Mouse (Mus musculus) T-cell, adult 2 months (primary cell): ENCODE data around the gene Zfp57.
"Not testable (repeated sequence)": the region's sequence is repeated elsewhere in the genome, so short reads cannot be mapped to it uniquely, and the experiment has no call there.

Source experiments
- DNase-seq: peaks from one replicate; pipeline ENCODE4 v3.0.0; 2022; ENCODE audit warnings: low spot score

Zfp57 gene

DNA sequence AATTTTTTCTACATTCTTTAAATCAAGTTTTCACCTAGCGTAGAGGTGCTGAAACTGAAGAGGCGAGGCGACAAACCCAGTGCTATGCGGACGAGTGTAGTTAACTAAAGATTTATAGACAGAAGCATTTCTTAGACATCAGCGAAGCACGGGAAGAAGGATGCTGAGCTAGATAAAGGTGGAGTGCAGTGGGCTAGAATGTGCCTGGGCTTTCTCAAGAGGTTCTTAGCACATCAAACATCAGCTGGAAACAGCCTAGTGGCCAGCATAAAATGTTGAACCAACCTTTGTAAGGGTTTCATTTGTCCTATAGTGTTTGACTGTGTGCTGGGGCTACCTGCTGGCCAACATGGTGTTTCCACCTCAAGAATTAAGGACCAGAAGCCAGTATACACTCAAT lies at the start of gene Zfp57:
Zfp57 (plus strand) TSS at position 301 of the 400 bp plus-strand sequence.
- DNase-seq = no peak

DNA sequence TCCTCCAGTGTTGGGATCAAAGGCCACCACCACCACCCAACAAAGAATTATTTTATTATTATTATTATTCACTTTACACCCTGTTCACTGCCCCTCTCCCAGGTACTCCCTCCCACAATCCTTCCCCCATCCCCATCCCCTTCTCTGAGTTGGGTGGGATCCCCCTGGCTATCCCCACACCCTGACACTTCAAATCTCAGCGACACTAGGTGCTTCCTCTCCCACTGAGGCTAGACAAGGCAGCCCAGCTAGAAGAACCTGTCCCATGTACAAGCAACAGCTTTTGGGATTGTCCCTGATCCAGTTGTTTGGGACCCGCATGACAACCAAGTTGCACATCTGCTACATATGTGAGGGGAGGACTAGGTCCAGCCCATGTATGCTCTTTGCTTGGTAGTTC lies 48.3 kb upstream of the Zfp57 start:
- no peak for DNase-seq

GRCm38 (mm10) chr17:36953062-36953461 lies 47.9 kb upstream of the Zfp57 start:
- no peak for DNase-seq

GRCm38 (mm10) chr17:36957999-36958743 lies 42.8 kb upstream of the Zfp57 start, which contains the start of the genes Znrd1 and Znrd1as:
Znrd1 (minus strand) TSS chr17:36958559.
Znrd1as (plus strand) TSS chr17:36958592.
- DNase-seq = peak; percentile 89

- peak; percentile 12 for DNase-seq
Measured at GRCm38 (mm10) chr17:36958884-36959283, 42.1 kb upstream of the Zfp57 start.

GRCm38 (mm10) chr17:36961125-36961524 lies 39.8 kb upstream of the Zfp57 start:
- DNase-seq = no peak

DNA sequence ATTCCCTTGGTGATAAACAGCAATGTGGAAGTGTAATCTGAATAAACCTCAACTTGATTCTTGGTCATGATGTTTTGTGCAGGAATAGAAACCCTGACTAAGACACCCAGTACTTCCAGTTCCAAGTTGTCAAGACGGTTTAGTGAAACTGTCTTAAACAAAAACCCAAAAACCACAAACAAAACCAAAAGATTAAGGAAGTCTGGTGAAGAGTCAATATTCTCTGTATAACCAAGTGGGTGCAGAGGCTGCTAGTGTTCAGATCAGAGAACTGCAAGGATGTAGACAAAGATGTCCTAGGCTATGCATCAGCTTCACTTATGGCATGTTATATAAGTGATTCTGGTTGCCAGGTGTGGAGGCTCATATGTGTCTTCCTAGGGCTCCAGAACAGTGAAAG lies 34.1 kb upstream of the Zfp57 start:
- DNase-seq = no peak

GRCm38 (mm10) chr17:36970316-36970890 lies 30.6 kb upstream of the Zfp57 start:
- no peak for DNase-seq

DNA sequence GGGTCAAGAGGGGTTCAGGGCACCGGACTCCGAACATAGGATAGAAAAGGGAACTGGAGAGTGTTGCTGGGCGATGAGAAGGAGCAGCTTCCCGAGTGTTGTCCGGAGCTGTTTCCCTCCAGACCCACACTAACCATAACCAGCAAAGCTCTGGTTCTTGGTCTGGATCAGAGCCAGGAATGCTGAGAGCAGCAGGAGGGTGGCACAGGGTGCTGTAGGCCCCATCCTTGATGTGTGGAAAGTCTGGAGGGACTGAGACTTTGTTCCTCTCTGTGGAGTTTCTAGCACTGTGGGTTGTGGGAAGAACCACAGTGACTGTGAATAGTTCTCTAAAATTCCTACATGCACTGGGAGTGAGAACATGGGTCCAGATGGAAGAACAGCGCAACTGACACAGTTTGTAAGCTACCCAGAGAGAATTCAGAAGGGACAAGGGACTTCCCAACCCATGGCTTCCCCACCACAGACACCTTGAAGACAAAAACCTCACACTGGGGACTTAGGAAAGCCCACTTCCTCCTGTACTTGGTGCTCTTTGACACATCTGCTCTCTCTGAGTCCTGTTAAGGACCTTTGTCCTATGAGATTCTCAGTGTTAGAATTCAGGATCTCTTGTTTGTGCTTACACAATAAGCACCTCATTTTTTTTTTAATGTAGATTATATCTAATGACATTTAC lies 29.7 kb upstream of the Zfp57 start:
- DNase-seq = peak; percentile 50

GRCm38 (mm10) chr17:36972791-36973190 lies 28.2 kb upstream of the Zfp57 start:
- DNase-seq = peak; percentile 66

DNA sequence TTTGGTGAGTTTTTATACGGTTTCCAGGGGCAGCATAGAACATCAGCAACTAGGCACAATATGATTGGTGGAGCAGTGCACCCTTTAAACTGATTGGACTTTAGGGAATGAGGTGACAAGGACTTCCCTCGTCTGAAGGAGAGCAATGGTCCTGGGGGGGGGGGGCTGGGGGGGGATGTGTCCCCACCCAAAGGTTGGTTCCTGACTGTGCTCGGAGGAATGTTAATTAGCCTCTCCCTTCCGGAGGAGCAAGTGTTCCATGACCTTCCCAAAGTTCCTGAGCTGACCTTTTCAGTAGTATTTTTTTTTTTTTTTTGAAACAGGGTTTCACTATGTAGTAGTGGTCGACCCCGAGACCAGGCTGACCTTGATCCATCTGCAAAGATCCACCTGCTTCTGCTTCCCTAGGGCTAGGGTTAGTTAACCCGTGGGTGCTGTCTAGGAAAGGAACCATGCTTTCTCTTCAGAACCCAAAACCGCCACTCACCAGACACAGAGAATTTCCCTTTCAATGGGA lies 27.6 kb upstream of the Zfp57 start:
- no peak for DNase-seq

GRCm38 (mm10) chr17:36981221-36981813 lies 19.6 kb upstream of the Zfp57 start, which contains the start of gene 2410137M14Rik:
2410137M14Rik (minus strand) TSS chr17:36981237.
- no peak for DNase-seq

GRCm38 (mm10) chr17:36981845-36982244 lies 19.1 kb upstream of the Zfp57 start:
- DNase-seq = no peak

DNA sequence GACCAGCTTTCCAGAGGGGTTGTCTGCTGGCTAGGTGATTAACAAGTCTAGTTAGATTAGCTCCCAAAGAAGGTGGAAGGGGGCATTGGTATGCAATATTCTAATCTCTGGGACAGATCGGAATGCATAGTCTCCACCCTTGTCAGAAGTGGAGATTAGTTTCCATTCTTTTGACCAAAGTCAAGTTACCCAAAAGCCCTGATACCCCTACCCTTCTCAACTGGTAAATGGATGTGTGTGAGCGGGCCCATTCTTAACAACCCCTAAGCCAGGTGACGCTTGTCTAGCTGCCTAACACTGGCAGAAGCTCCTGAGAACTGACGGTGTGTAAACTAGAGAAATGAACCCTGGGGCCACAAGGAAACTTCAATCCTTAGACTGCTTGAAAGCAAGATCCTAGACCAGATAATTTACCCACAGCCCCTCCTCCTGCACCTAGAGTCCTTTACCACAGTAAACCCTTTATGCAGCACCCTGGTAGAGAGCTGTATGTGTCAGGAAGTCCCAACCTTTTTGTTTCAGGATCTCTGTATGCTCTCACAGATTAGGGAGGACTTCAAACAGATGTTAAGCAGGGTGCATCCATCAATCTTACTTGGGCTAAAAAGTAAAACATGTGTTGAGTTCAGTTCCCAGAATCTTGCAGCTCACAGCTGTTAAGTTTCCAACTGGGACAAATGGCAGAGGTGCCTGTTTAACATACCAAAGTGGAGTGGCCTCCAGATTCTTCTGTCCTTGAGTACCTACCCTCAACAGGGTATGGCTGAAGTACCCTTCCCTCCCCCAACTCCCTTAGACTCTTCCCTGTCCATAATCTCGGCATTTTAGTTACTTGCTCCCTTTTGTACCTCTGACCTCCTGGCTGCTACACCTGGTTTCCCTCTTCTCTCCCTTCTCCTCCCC lies 18.5 kb upstream of the Zfp57 start:
- DNase-seq = peak; percentile 34

GRCm38 (mm10) chr17:36988475-36988874 lies 12.5 kb upstream of the Zfp57 start:
- no peak for DNase-seq

DNA sequence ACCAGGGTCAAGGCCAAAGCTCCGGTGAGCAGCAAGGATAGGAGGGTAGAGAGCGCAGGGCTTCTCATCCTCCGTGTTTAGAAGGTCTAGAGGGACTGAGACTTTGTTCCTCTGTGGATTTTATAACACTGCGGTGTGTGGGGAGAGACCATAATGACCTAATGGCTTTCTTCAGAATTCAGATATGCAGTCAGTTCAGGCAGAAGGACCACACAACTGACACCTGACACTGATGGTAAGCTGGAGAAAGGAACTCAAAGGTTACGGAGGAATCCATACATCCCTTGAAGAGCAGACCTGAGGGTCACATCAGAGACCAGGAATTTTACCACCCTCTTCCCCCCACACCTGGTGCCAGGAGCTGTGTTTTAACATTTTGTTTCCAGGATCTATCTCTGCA lies 11.5 kb upstream of the Zfp57 start, which contains the start of gene H2-M5:
H2-M5 (minus strand) TSS at position 101 of the 400 bp plus-strand sequence.
- no peak for DNase-seq

GRCm38 (mm10) chr17:36990630-36991029 lies 10.3 kb upstream of the Zfp57 start:
- DNase-seq = not testable (repeated sequence)

- no peak for DNase-seq
Measured at GRCm38 (mm10) chr17:36992336-36993104, 8.4 kb upstream of the Zfp57 start.

GRCm38 (mm10) chr17:36993770-36994325 lies 7.1 kb upstream of the Zfp57 start:
- DNase-seq = no peak

DNA sequence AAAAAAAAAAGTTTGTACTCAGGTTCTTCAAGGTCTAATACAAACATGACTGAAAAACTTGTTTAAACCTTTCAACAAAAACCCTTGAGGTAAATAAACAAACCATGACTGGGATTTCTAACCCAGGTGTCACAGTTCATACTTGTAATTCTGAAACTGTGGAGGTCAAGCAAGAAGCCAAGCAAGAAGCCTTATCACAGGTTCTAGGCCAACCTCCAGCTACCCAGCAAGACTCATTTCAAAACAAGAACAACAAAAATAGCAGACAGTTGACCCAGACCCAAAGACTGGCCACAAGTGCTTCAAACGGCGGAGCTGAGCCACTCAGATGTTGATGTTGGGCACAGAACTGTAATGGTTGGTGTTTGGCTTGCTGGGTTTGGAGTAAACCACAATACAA lies 6.4 kb upstream of the Zfp57 start:
- DNase-seq = no peak
